Mouse (Mus musculus) heart, adult 2 months (tissue): ENCODE results near the gene Yju2. TPM values are rescaled to one million over a fixed set of nuclear protein-coding genes. Genes with fewer than 3 reads are reported as not detected.

Experiments
- DNase-seq, 2 experiments: peaks; one replicate each; pipeline ENCODE4 v3.0.0; 2021
- H3K27ac ChIP-seq: fragments of 200-600 bp; 2 replicates; pipeline ENCODE4 v1.8.1; 2022
- H3K27me3 ChIP-seq: fragments of 200-500 bp; 2 replicates; pipeline ENCODE4 v1.6.1; 2012; ENCODE audit warnings: mild to moderate bottlenecking, low read length, inconsistent platforms, mixed read lengths; ENCODE audit not compliant: control insufficient read depth, insufficient read depth
- H3K36me3 ChIP-seq: fragments of 200-500 bp; 2 replicates; pipeline ENCODE4 v1.6.1; 2012; ENCODE audit warnings: low read length, inconsistent platforms; ENCODE audit not compliant: control insufficient read depth, insufficient read depth
- H3K4me1 ChIP-seq: fragments of 200-500 bp; 2 replicates; pipeline ENCODE4 v1.6.1; 2011; ENCODE audit warnings: low read length; ENCODE audit not compliant: control insufficient read depth, insufficient read depth
- H3K4me3 ChIP-seq: fragments of 200-600 bp; 2 replicates; pipeline ENCODE4 v1.8.1; 2022
- H3K79me2 ChIP-seq: fragments of 200-500 bp; replicated peaks from 2 replicates; pipeline ENCODE4 v1.6.1; 2012; ENCODE audit warnings: mild to moderate bottlenecking, inconsistent platforms, low read length, moderate library complexity, mixed read lengths; ENCODE audit not compliant: control insufficient read depth, insufficient read depth
- H3K9ac ChIP-seq: fragments of 200-500 bp; 2 replicates; pipeline ENCODE4 v1.6.1; 2012; ENCODE audit warnings: low read depth, mild to moderate bottlenecking, control low read depth, inconsistent platforms, low read length, mixed read lengths
- CTCF ChIP-seq: fragments of 200-600 bp; IDR thresholded peaks from 2 replicates; pipeline ENCODE4 v1.8.1; 2022; ENCODE audit warnings: antibody characterized with exemption, mild to moderate bottlenecking, moderate library complexity
- EP300 ChIP-seq: fragments of 200-500 bp; IDR thresholded peaks from 2 replicates; pipeline ENCODE4 v1.6.1; 2011; ENCODE audit warnings: low read depth, low read length, control low read depth; ENCODE audit not compliant: insufficient read depth
- POLR2A ChIP-seq: fragments of 200-500 bp; IDR thresholded peaks from 2 replicates; pipeline ENCODE4 v1.6.1; 2011; ENCODE audit warnings: mild to moderate bottlenecking, low read depth, low read length, control low read depth; ENCODE audit not compliant: insufficient read depth
- WGBS: fragments of 180-500 bp; shearing (Covaris S2); methylation state at CpG from one replicate; pipeline ENCODE4 v1.1.7; 2018; 5-methylcytosine and 5-hydroxymethylcytosine counted together
- intact Hi-C: fragments of 180-260 bp; cut with DNase I; formaldehyde crosslinking; loops from one replicate; pipeline ENCODE4 v1.15.1; 2025
- polyA plus RNA-seq: library from polyadenylated mRNA; depleted of rRNA; stranded (reverse); fragments of >200 nt; gene quantifications from 2 replicates; pipeline ENCODE4 v1.2.3, GENCODE M21; 2012
- total RNA-seq, 2 experiments: library from RNA; stranded (reverse); gene quantifications; 2 replicates each; pipeline ENCODE4 v1.2.3; 2021

Yju2 gene
- total and polyA plus RNA-seq, 3 experiments: 3.7 to 9.2 (median 8.3) TPM

GRCm38 (mm10) chr17:56006956-56007355 lies 48.1 kb downstream of the Yju2 start:
- Histone ChIP-seq H3K4me1 (peaks cover 4% of the 10 kb centered on the region), H3K9ac (no peak overlapping the region), H3K27ac (no peak overlapping the region), H3K79me2 (no peaks in the 10 kb centered on the region), H3K4me3 (no peak overlapping the region), H3K36me3 (no peaks in the 10 kb centered on the region), H3K27me3 (no peaks in the 10 kb centered on the region)
- TF ChIP-seq EP300 (no peak), CTCF (no peak), POLR2A (no peak)
- intact Hi-C loops: no loop called here
- 71% methylated on average over 10 of the region's 10 CpGs for WGBS
- DNase-seq: no peak

- intact Hi-C loops: no loop called here
- TF ChIP-seq EP300 (no peak), POLR2A (0 out of 2 replicates have a peak, but pooled peaks have one; percentile 65), CTCF (peak; percentile 28)
- no peaks in the 10 kb centered on the region for H3K27me3 ChIP-seq
- peak overlapping the region; percentile 87 for H3K27ac ChIP-seq
- H3K9ac ChIP-seq: no peak overlapping the region
- H3K79me2 ChIP-seq: no peaks in the 10 kb centered on the region
- WGBS: 33% methylated on average over 14 of the region's 14 CpGs
- DNase-seq: no peak
- peaks cover 4% of the 10 kb centered on the region for H3K4me1 ChIP-seq
- H3K4me3 ChIP-seq: peak overlapping the region; percentile 81; the same call in 1 of the 2 replicates
- H3K36me3 ChIP-seq: no peaks in the 10 kb centered on the region
Measured at GRCm38 (mm10) chr17:56007444-56008355, 48.8 kb downstream of the Yju2 start.

GRCm38 (mm10) chr17:56008356-56009087 lies 49.6 kb downstream of the Yju2 start:
- WGBS: under 1% methylated on average over 21 of the region's 21 CpGs
- peak; percentile 89 to 94 for DNase-seq
- Histone ChIP-seq H3K9ac (peak overlapping the region; percentile 48), H3K36me3 (no peaks in the 10 kb centered on the region), H3K79me2 (no peaks in the 10 kb centered on the region), H3K4me1 (peaks cover 4% of the 10 kb centered on the region), H3K27ac (peak overlapping the region; percentile 87), H3K27me3 (no peaks in the 10 kb centered on the region), H3K4me3 (peak overlapping the region; percentile 81)
- intact Hi-C loops: no loop called here
- no peak for TF ChIP-seq CTCF
- no peak for TF ChIP-seq EP300
- TF ChIP-seq POLR2A: no peak; the same call in 1 of the 2 replicates

GRCm38 (mm10) chr17:56009088-56009961 lies 50.4 kb downstream of the Yju2 start:
- Histone ChIP-seq H3K36me3 (no peaks in the 10 kb centered on the region), H3K79me2 (no peaks in the 10 kb centered on the region), H3K4me3 (peak overlapping the region; percentile 81), H3K27ac (peak overlapping the region; percentile 87), H3K27me3 (no peaks in the 10 kb centered on the region), H3K9ac (peak overlapping the region; percentile 74), H3K4me1 (peaks cover 4% of the 10 kb centered on the region)
- WGBS: under 1% methylated on average over 61 of the region's 62 CpGs
- TF ChIP-seq POLR2A (peak; percentile 89), EP300 (no peak), CTCF (peak; percentile 77)
- DNase-seq: peak; percentile 92 to 96
- intact Hi-C loops: no loop called here

DNA sequence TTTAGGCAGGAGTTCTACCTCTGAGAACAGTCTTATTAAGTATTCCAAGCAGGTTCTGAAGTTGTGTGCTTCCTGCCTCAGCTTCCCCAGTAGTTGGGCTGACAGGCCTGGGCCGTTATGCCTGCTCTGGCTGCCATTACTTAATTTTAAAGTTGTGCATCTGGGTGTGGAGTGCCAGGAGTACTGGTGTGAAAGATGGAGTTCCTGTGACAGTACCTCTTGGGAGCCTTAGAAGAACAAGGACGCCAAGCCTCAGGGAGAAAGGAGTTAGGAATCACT lies 51.0 kb downstream of the Yju2 start:
- 44% methylated on average over 2 of the region's 2 CpGs for WGBS
- no peak for DNase-seq
- peak overlapping the region; percentile 81 for H3K4me3 ChIP-seq
- peaks cover 4% of the 10 kb centered on the region for H3K4me1 ChIP-seq
- intact Hi-C loops: loop anchor here (1.0 to 2.0 kb wide), 3 partner anchors 27 to 50 kb away; partner anchors contain the start of gene Sh3gl1
- no peaks in the 10 kb centered on the region for H3K27me3 ChIP-seq
- H3K27ac ChIP-seq: peak overlapping the region; percentile 87; the same call in 1 of the 2 replicates
- H3K36me3 ChIP-seq: no peaks in the 10 kb centered on the region
- no peak for TF ChIP-seq EP300
- no peak for TF ChIP-seq CTCF
- no peak for TF ChIP-seq POLR2A
- no peaks in the 10 kb centered on the region for H3K79me2 ChIP-seq
- no peak overlapping the region for H3K9ac ChIP-seq
